Mouse (Mus musculus): ENCODE data around the gene Ifngr2.
A peak's percentile ranks its signal among the peaks of the same experiment; 100 is the strongest.

Ifngr2 gene

GRCm38 (mm10) chr16:91537065-91537464, 9.8 kb upstream of the Ifngr2 start:
- DNase-seq, result no peak

- no peak for DNase-seq
These were observed 8.8 kb upstream of the Ifngr2 start for GRCm38 (mm10) chr16:91538051-91538450.

- DNase-seq, result no peak
These were observed 8.4 kb upstream of the Ifngr2 start for GRCm38 (mm10) chr16:91538513-91538912.

GRCm38 (mm10) chr16:91541573-91542081, 5.2 kb upstream of the Ifngr2 start:
- peak; percentile 56 for DNase-seq

- no peak for DNase-seq
These were observed 3.3 kb upstream of the Ifngr2 start for GRCm38 (mm10) chr16:91543619-91544018.

GRCm38 (mm10) chr16:91545597-91546281, 1.1 kb upstream of the Ifngr2 start:
- DNase-seq, result no peak

- DNase-seq, result no peak
These were observed 459 bp upstream of the Ifngr2 start for GRCm38 (mm10) chr16:91546391-91546835.

GRCm38 (mm10) chr16:91547974-91548373, 1.1 kb downstream of the Ifngr2 start:
- DNase-seq, result no peak

- DNase-seq, result no peak
These were observed 1.7 kb downstream of the Ifngr2 start for GRCm38 (mm10) chr16:91548586-91548985.

- no peak for DNase-seq
These were observed 2.1 kb downstream of the Ifngr2 start for GRCm38 (mm10) chr16:91548996-91549395.

GRCm38 (mm10) chr16:91549616-91550015, 2.7 kb downstream of the Ifngr2 start:
- DNase-seq, result no peak

GRCm38 (mm10) chr16:91551081-91551524, 4.2 kb downstream of the Ifngr2 start:
- DNase-seq, result no peak

- DNase-seq, result no peak
These were observed 5.2 kb downstream of the Ifngr2 start for GRCm38 (mm10) chr16:91552072-91552471.

GRCm38 (mm10) chr16:91553625-91554024, 6.8 kb downstream of the Ifngr2 start:
- DNase-seq, result no peak

GRCm38 (mm10) chr16:91555017-91555605, 8.2 kb downstream of the Ifngr2 start:
- DNase-seq, result no peak

- DNase-seq, result no peak
These were observed 9.8 kb downstream of the Ifngr2 start for GRCm38 (mm10) chr16:91556659-91557058.

GRCm38 (mm10) chr16:91557214-91557613, 10.3 kb downstream of the Ifngr2 start:
- DNase-seq, result no peak

GRCm38 (mm10) chr16:91557693-91558092, 10.8 kb downstream of the Ifngr2 start:
- no peak for DNase-seq

- no peak for DNase-seq
These were observed 14.2 kb downstream of the Ifngr2 start for GRCm38 (mm10) chr16:91561099-91561498.

- DNase-seq, result no peak
These were observed 14.9 kb downstream of the Ifngr2 start for GRCm38 (mm10) chr16:91561541-91562457.

GRCm38 (mm10) chr16:91564580-91565291, 17.9 kb downstream of the Ifngr2 start:
- no peak for DNase-seq

GRCm38 (mm10) chr16:91565292-91565951, 18.6 kb downstream of the Ifngr2 start:
- no peak for DNase-seq
